Mouse (Mus musculus) cerebellum, adult 18-20 months (tissue): ENCODE results near the gene Pxdn.
A peak's percentile ranks its signal among the peaks of the same experiment; 100 is the strongest.

Experiments
- DNase-seq, 2 experiments: peaks; one replicate each; pipeline ENCODE4 v3.0.0; 2021

The Pxdn gene

GRCm38 (mm10) chr12:29937308-29937707, at the start of gene Pxdn:
TSS of gene Pxdn (plus strand) at chr12:29937608.
- no peak for DNase-seq

GRCm38 (mm10) chr12:29894669-29895068, 42.7 kb upstream of the Pxdn start:
- DNase-seq = peak; percentile 58 to 61

GRCm38 (mm10) chr12:29897533-29898085, 39.8 kb upstream of the Pxdn start:
- no peak for DNase-seq

- DNase-seq = peak; percentile 34 to 53
These were observed 33.1 kb upstream of the Pxdn start for GRCm38 (mm10) chr12:29904101-29904874.

GRCm38 (mm10) chr12:29907056-29907455, 30.4 kb upstream of the Pxdn start:
- peak; percentile 35 to 53 for DNase-seq

GRCm38 (mm10) chr12:29916139-29916538, 21.3 kb upstream of the Pxdn start:
- DNase-seq = no peak

- no peak for DNase-seq
These were observed 20.6 kb upstream of the Pxdn start for GRCm38 (mm10) chr12:29916807-29917206.

GRCm38 (mm10) chr12:29920298-29920697, 17.1 kb upstream of the Pxdn start:
- DNase-seq = no peak

- DNase-seq = no peak
These were observed 15.9 kb upstream of the Pxdn start for GRCm38 (mm10) chr12:29921481-29921880.

- peak; percentile 40 for DNase-seq
These were observed 10.5 kb upstream of the Pxdn start for GRCm38 (mm10) chr12:29926896-29927295.

- DNase-seq = no peak
These were observed 6.8 kb upstream of the Pxdn start for GRCm38 (mm10) chr12:29930591-29930990.

- no peak for DNase-seq
These were observed 4.5 kb upstream of the Pxdn start for GRCm38 (mm10) chr12:29932951-29933350.

- no peak for DNase-seq
These were observed 3.9 kb upstream of the Pxdn start for GRCm38 (mm10) chr12:29933501-29933900.

- DNase-seq = no peak
These were observed 3.3 kb upstream of the Pxdn start for GRCm38 (mm10) chr12:29934120-29934581.

- peak in 1 of 2 experiments; percentile 10 for DNase-seq
These were observed 505 bp downstream of the Pxdn start for GRCm38 (mm10) chr12:29937851-29938375.

- no peak for DNase-seq
These were observed 1.1 kb downstream of the Pxdn start for GRCm38 (mm10) chr12:29938376-29939041.

GRCm38 (mm10) chr12:29939261-29939671, 1.9 kb downstream of the Pxdn start:
- DNase-seq = no peak

- no peak for DNase-seq
These were observed 5.0 kb downstream of the Pxdn start for GRCm38 (mm10) chr12:29942435-29942834.

GRCm38 (mm10) chr12:29944650-29945049, 7.2 kb downstream of the Pxdn start:
- DNase-seq = no peak

- no peak for DNase-seq
These were observed 7.9 kb downstream of the Pxdn start for GRCm38 (mm10) chr12:29945182-29945743.

- DNase-seq = no peak
These were observed 13.6 kb downstream of the Pxdn start for GRCm38 (mm10) chr12:29951043-29951442.

GRCm38 (mm10) chr12:29951485-29951884, 14.1 kb downstream of the Pxdn start:
- DNase-seq = no peak

GRCm38 (mm10) chr12:29952102-29952501, 14.7 kb downstream of the Pxdn start:
- no peak for DNase-seq
